Mouse (Mus musculus): ENCODE measurements around the gene S100a16. TPM values are rescaled to one million over a fixed set of nuclear protein-coding genes. Genes with fewer than 3 reads are reported as not detected.

S100a16 gene
- polyA plus RNA-seq, 1 experiment from 2014 or later: 41.3 TPM

- Histone ChIP-seq H3K9ac (replicated peaks) (no peak within 1 kb of the TSS), H3K4me3 (ENCODE audit: low read depth, low read length) (no peak within 1 kb of the TSS), H3K4me1 (ENCODE audit: insufficient read depth) (peaks cover 3% of the 10 kb centered on the region; the same call in 1 of the 2 replicates), H3K4me2 (ENCODE audit: low read depth, low read length) (no peak within 1 kb of the TSS), H3K27ac (ENCODE audit: low read depth) (no peak within 1 kb of the TSS), H3K36me3 (replicated peaks; ENCODE audit: insufficient read depth, low read length) (peaks cover 3% of the 10 kb centered on the region; the same call in 1 of the 2 replicates), H3K9me3 (ENCODE audit: low read length) (no peaks in the 10 kb centered on the region), H3K27me3 (ENCODE audit: insufficient read depth, low read length) (no peaks in the 10 kb centered on the region)
- ATAC-seq (no peak), DNase-seq (no peak)
- WGBS (ENCODE audit: insufficient replicate concordance): 54% methylated on average over 5 of the region's 5 CpGs
- TF ChIP-seq EP300 (IDR thresholded peaks at IDR 0.05; ENCODE audit: low read depth) (no peak), CTCF (IDR thresholded peaks at IDR 0.05; ENCODE audit: low read depth) (no peak)
Measured at GRCm38 (mm10) chr3:90526580-90526979, 10.5 kb upstream of the S100a16 start, which contains the start of gene S100a14. Gene S100a14, plus strand, starts transcription at chr3:90526856.

- Histone ChIP-seq H3K4me1 (ENCODE audit: insufficient read depth) (peaks cover 3% of the 10 kb centered on the region; the same call in 1 of the 2 replicates), H3K27ac (ENCODE audit: low read depth) (no peak overlapping the region), H3K4me3 (ENCODE audit: low read depth, low read length) (no peak overlapping the region), H3K9me3 (ENCODE audit: low read length) (no peaks in the 10 kb centered on the region), H3K36me3 (replicated peaks; ENCODE audit: insufficient read depth, low read length) (peaks cover 3% of the 10 kb centered on the region; the same call in 1 of the 2 replicates), H3K27me3 (ENCODE audit: insufficient read depth, low read length) (no peaks in the 10 kb centered on the region), H3K9ac (replicated peaks) (no peak overlapping the region), H3K4me2 (ENCODE audit: low read depth, low read length) (no peak overlapping the region)
- WGBS (ENCODE audit: insufficient replicate concordance): 81% methylated on average over 7 of the region's 7 CpGs
- ATAC-seq: no peak
- DNase-seq: no peak
- TF ChIP-seq EP300 (IDR thresholded peaks at IDR 0.05; ENCODE audit: low read depth) (no peak), CTCF (IDR thresholded peaks at IDR 0.05; ENCODE audit: low read depth) (no peak)
Measured at GRCm38 (mm10) chr3:90527291-90527873, 9.7 kb upstream of the S100a16 start.

- H3K27ac ChIP-seq (ENCODE audit: low read depth): no peak overlapping the region
- WGBS (ENCODE audit: insufficient replicate concordance): 69% methylated on average over 5 of the region's 5 CpGs
Measured at GRCm38 (mm10) chr3:90531713-90532112, 5.3 kb upstream of the S100a16 start.

GRCm38 (mm10) chr3:90535446-90535845 is 1.6 kb upstream of the S100a16 start:
- Histone ChIP-seq H3K9me3 (ENCODE audit: low read length) (no peaks in the 10 kb centered on the region), H3K9ac (replicated peaks) (no peak overlapping the region), H3K36me3 (replicated peaks; ENCODE audit: insufficient read depth, low read length) (no peaks in the 10 kb centered on the region), H3K4me3 (ENCODE audit: low read depth, low read length) (no peak overlapping the region), H3K27me3 (ENCODE audit: insufficient read depth, low read length) (no peaks in the 10 kb centered on the region), H3K4me1 (ENCODE audit: insufficient read depth) (peaks cover 3% of the 10 kb centered on the region; the same call in 1 of the 2 replicates), H3K27ac (ENCODE audit: low read depth) (no peak overlapping the region), H3K4me2 (ENCODE audit: low read depth, low read length) (no peak overlapping the region)
- DNase-seq (no peak), ATAC-seq (no peak)
- TF ChIP-seq EP300 (IDR thresholded peaks at IDR 0.05; ENCODE audit: low read depth) (no peak), CTCF (IDR thresholded peaks at IDR 0.05; ENCODE audit: low read depth) (no peak)
- 78% methylated on average over 1 of the region's 1 CpGs for WGBS (ENCODE audit: insufficient replicate concordance)

More at GRCm38 (mm10) chr3:90531713-90532112, 5.3 kb upstream of the S100a16 start:
- H3K36me3 ChIP-seq (replicated peaks; ENCODE audit: insufficient read depth, low read length): no peaks in the 10 kb centered on the region
- H3K27me3 ChIP-seq (ENCODE audit: insufficient read depth, low read length): no peaks in the 10 kb centered on the region
- peaks cover under 1% of the 10 kb centered on the region; the same call in 1 of the 2 replicates for H3K4me1 ChIP-seq (ENCODE audit: insufficient read depth)
- no peak for ATAC-seq
- no peaks in the 10 kb centered on the region for H3K9me3 ChIP-seq (ENCODE audit: low read length)
- no peak for DNase-seq
- H3K4me2 ChIP-seq (ENCODE audit: low read depth, low read length): no peak overlapping the region
- no peak overlapping the region for H3K4me3 ChIP-seq (ENCODE audit: low read depth, low read length)
- H3K9ac ChIP-seq (replicated peaks): no peak overlapping the region
- TF ChIP-seq EP300 (IDR thresholded peaks at IDR 0.05; ENCODE audit: low read depth) (no peak), CTCF (IDR thresholded peaks at IDR 0.05; ENCODE audit: low read depth) (no peak)

GRCm38 (mm10) chr3:90537905-90538296 is 847 bp downstream of the S100a16 start:
- H3K4me3 ChIP-seq (ENCODE audit: low read depth, low read length): peak overlapping the region; percentile 44
- H3K27ac ChIP-seq (ENCODE audit: low read depth): peak overlapping the region; percentile 79
- no peaks in the 10 kb centered on the region for H3K27me3 ChIP-seq (ENCODE audit: insufficient read depth, low read length)
- DNase-seq: no peak
- H3K9ac ChIP-seq (replicated peaks): peak overlapping the region; percentile 60
- H3K36me3 ChIP-seq (replicated peaks; ENCODE audit: insufficient read depth, low read length): no peaks in the 10 kb centered on the region
- peaks cover 3% of the 10 kb centered on the region; the same call in 1 of the 2 replicates for H3K4me1 ChIP-seq (ENCODE audit: insufficient read depth)
- no peak for TF ChIP-seq EP300 (IDR thresholded peaks at IDR 0.05; ENCODE audit: low read depth)
- TF ChIP-seq CTCF (IDR thresholded peaks at IDR 0.05; ENCODE audit: low read depth): no peak
- no peaks in the 10 kb centered on the region for H3K9me3 ChIP-seq (ENCODE audit: low read length)
- peak overlapping the region; percentile 63 for H3K4me2 ChIP-seq (ENCODE audit: low read depth, low read length)
- 69% methylated on average over 5 of the region's 5 CpGs for WGBS (ENCODE audit: insufficient replicate concordance)
- ATAC-seq: no peak

GRCm38 (mm10) chr3:90540904-90541303 is 3.9 kb downstream of the S100a16 start:
- Histone ChIP-seq H3K4me3 (ENCODE audit: low read depth, low read length) (peak overlapping the region; percentile 10; the same call in 1 of the 2 replicates), H3K4me1 (ENCODE audit: insufficient read depth) (peaks cover 3% of the 10 kb centered on the region; the same call in 1 of the 2 replicates), H3K27ac (ENCODE audit: low read depth) (no peak overlapping the region), H3K36me3 (replicated peaks; ENCODE audit: insufficient read depth, low read length) (no peaks in the 10 kb centered on the region), H3K4me2 (ENCODE audit: low read depth, low read length) (no peak overlapping the region), H3K9ac (replicated peaks) (no peak overlapping the region), H3K27me3 (ENCODE audit: insufficient read depth, low read length) (no peaks in the 10 kb centered on the region), H3K9me3 (ENCODE audit: low read length) (no peaks in the 10 kb centered on the region)
- TF ChIP-seq CTCF (IDR thresholded peaks at IDR 0.05; ENCODE audit: low read depth) (no peak), EP300 (IDR thresholded peaks at IDR 0.05; ENCODE audit: low read depth) (no peak)
- ATAC-seq (peak; percentile 39), DNase-seq (no peak)
- 70% methylated on average over 4 of the region's 4 CpGs for WGBS (ENCODE audit: insufficient replicate concordance)
